Mouse (Mus musculus): ENCODE results near the gene Cd247. TPM values are rescaled to one million over a fixed set of nuclear protein-coding genes. Genes with fewer than 3 reads are reported as not detected.

Cd247 gene
- polyA plus RNA-seq, 1 experiment from 2014 or later: 1.3 TPM

- no peaks in the 10 kb centered on the region for H3K4me1 ChIP-seq (ENCODE audit: control insufficient read depth, insufficient read depth, low read length)
- H3K4me2 ChIP-seq (ENCODE audit: low read length): no peak overlapping the region
- no peak overlapping the region for H3K4me3 ChIP-seq (ENCODE audit: low read depth, low read length)
- H3K9me3 ChIP-seq (replicated peaks; ENCODE audit: control insufficient read depth, low read length, poor library complexity, severe bottlenecking): no peaks in the 10 kb centered on the region
- H3K27ac ChIP-seq (ENCODE audit: low read length): no peak overlapping the region
- no peak for ATAC-seq
- H3K27me3 ChIP-seq (ENCODE audit: control insufficient read depth, insufficient read depth, low read depth, low read length): no peaks in the 10 kb centered on the region
- H3K36me3 ChIP-seq (ENCODE audit: control insufficient read depth, insufficient read depth, low read length): peaks cover 18% of the 10 kb centered on the region
- 98% methylated on average over 2 of the region's 2 CpGs for WGBS
- H3K9ac ChIP-seq (ENCODE audit: low read depth, low read length): no peak overlapping the region
Observed at GRCm38 (mm10) chr1:165878751-165879150, 90.3 kb downstream of the Cd247 start.

DNA sequence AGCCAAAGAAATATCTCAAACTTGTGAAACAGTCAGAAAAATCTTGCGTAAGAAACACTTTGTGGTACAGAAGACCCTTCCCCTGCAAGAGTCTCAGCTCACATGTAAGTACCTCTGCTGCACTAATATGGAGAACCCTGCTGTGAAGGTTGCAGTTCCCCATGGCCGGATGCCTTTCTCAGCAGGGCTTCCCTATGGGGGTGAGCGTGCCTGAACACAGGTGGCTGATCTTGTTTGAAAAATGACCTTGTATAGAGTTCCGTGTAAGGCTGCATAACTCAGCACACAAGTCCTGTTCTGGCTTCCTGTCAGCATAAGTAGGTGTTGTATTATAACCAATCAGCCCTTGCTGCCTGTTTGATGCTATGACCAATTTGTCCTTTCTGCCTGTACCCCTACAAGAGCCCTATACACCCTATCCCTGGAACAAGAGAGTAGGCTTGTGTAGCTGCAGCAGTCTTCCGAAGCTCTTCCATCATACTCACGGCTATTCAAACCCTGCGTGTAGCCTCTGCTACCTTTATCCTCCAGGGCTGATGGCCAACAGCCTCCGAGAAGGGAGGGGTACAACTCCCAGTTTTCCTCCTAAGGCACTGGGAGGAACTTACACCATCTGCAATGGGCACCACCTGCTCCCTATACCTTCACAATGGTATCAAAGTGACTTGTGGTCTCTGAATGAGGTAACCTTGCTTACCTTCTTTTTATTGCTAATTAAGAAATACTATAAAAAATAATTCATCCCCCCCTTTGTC, 93.8 kb downstream of the Cd247 start:
- WGBS: 61% methylated on average over 8 of the region's 8 CpGs
- Histone ChIP-seq H3K27ac (ENCODE audit: low read length) (no peak overlapping the region), H3K9ac (ENCODE audit: low read depth, low read length) (no peak overlapping the region), H3K4me2 (ENCODE audit: low read length) (no peak overlapping the region), H3K4me3 (ENCODE audit: low read depth, low read length) (no peak overlapping the region), H3K27me3 (ENCODE audit: control insufficient read depth, insufficient read depth, low read depth, low read length) (no peaks in the 10 kb centered on the region), H3K4me1 (ENCODE audit: control insufficient read depth, insufficient read depth, low read length) (no peaks in the 10 kb centered on the region), H3K36me3 (ENCODE audit: control insufficient read depth, insufficient read depth, low read length) (peaks cover 14% of the 10 kb centered on the region), H3K9me3 (replicated peaks; ENCODE audit: control insufficient read depth, low read length, poor library complexity, severe bottlenecking) (no peaks in the 10 kb centered on the region)
- ATAC-seq: no peak

GRCm38 (mm10) chr1:165891686-165892085, 103.2 kb downstream of the Cd247 start:
- no peaks in the 10 kb centered on the region for H3K4me1 ChIP-seq (ENCODE audit: control insufficient read depth, insufficient read depth, low read length)
- H3K9me3 ChIP-seq (replicated peaks; ENCODE audit: control insufficient read depth, low read length, poor library complexity, severe bottlenecking): no peaks in the 10 kb centered on the region
- no peaks in the 10 kb centered on the region for H3K27me3 ChIP-seq (ENCODE audit: control insufficient read depth, insufficient read depth, low read depth, low read length)
- 0 out of 2 replicates have a peak, but pooled peaks have one; percentile 54 for ATAC-seq
- H3K27ac ChIP-seq (ENCODE audit: low read length): no peak overlapping the region
- WGBS: 84% methylated on average over 2 of the region's 2 CpGs
- H3K9ac ChIP-seq (ENCODE audit: low read depth, low read length): no peak overlapping the region
- H3K4me2 ChIP-seq (ENCODE audit: low read length): no peak overlapping the region
- H3K4me3 ChIP-seq (ENCODE audit: low read depth, low read length): no peak overlapping the region
- peaks cover 35% of the 10 kb centered on the region for H3K36me3 ChIP-seq (ENCODE audit: control insufficient read depth, insufficient read depth, low read length)

- 58% methylated on average over 1 of the region's 1 CpGs for WGBS
- no peaks in the 10 kb centered on the region for H3K9me3 ChIP-seq (replicated peaks; ENCODE audit: control insufficient read depth, low read length, poor library complexity, severe bottlenecking)
- ATAC-seq: no peak
- no peak overlapping the region for H3K4me3 ChIP-seq (ENCODE audit: low read depth, low read length)
- H3K4me1 ChIP-seq (ENCODE audit: control insufficient read depth, insufficient read depth, low read length): no peaks in the 10 kb centered on the region
- H3K4me2 ChIP-seq (ENCODE audit: low read length): no peak overlapping the region
- H3K9ac ChIP-seq (ENCODE audit: low read depth, low read length): no peak overlapping the region
- H3K27ac ChIP-seq (ENCODE audit: low read length): no peak overlapping the region
- peaks cover 4% of the 10 kb centered on the region for H3K36me3 ChIP-seq (ENCODE audit: control insufficient read depth, insufficient read depth, low read length)
- no peaks in the 10 kb centered on the region for H3K27me3 ChIP-seq (ENCODE audit: control insufficient read depth, insufficient read depth, low read depth, low read length)
Observed at GRCm38 (mm10) chr1:165903596-165903995, 115.1 kb downstream of the Cd247 start.

DNA sequence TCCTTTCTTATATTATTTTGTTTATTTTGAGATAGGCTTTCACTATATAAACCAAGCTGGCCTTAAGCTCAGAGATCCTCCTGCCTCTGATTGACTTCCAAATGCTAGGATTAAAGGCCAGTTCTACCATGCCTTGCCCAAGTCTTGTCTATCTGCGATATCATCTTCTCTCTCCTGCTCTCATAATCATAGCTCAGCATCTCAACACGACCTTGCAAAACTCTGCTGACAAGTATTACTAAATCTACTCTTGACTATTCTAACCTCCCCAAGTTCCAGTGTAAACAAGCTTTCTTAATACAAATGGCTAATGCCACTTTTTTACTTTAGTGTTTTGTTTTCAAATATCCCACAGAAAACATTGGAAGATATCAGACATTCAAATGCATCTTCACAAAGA, 119.7 kb downstream of the Cd247 start:
- 94% methylated on average over 2 of the region's 2 CpGs for WGBS

GRCm38 (mm10) chr1:165908806-165909205, 120.3 kb downstream of the Cd247 start:
- 50% methylated on average over 3 of the region's 3 CpGs for WGBS

More for the DNA sequence above, 119.7 kb downstream of the Cd247 start:
- Histone ChIP-seq H3K9me3 (replicated peaks; ENCODE audit: control insufficient read depth, low read length, poor library complexity, severe bottlenecking) (no peaks in the 10 kb centered on the region), H3K27ac (ENCODE audit: low read length) (no peak overlapping the region), H3K4me2 (ENCODE audit: low read length) (no peak overlapping the region), H3K4me3 (ENCODE audit: low read depth, low read length) (no peak overlapping the region), H3K4me1 (ENCODE audit: control insufficient read depth, insufficient read depth, low read length) (no peaks in the 10 kb centered on the region), H3K9ac (ENCODE audit: low read depth, low read length) (no peak overlapping the region), H3K27me3 (ENCODE audit: control insufficient read depth, insufficient read depth, low read depth, low read length) (no peaks in the 10 kb centered on the region), H3K36me3 (ENCODE audit: control insufficient read depth, insufficient read depth, low read length) (peaks cover 8% of the 10 kb centered on the region; the same call in 1 of the 2 replicates)
- ATAC-seq: no peak

DNA sequence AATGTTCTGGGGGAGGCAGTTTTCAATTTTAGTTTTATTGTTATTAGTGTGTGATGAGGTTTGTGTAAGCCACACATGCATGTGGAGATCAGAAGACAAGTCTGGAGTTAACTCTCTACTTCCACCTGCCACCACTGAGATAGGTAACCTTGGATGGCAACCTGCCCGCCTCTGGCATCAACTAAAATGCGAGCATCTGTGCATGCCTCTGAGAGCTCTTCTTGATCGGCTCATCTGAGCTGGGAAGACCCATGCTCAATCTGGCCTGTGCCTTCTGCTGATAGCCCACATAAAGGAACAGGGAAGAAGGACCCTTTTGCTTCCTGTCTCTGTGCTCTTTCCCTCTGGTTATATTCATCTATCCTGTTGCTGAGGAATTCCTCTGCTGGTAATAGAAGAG, 121.0 kb downstream of the Cd247 start:
- Histone ChIP-seq H3K4me2 (ENCODE audit: low read length) (no peak overlapping the region), H3K27me3 (ENCODE audit: control insufficient read depth, insufficient read depth, low read depth, low read length) (no peaks in the 10 kb centered on the region), H3K9ac (ENCODE audit: low read depth, low read length) (no peak overlapping the region), H3K9me3 (replicated peaks; ENCODE audit: control insufficient read depth, low read length, poor library complexity, severe bottlenecking) (no peaks in the 10 kb centered on the region), H3K27ac (ENCODE audit: low read length) (no peak overlapping the region), H3K36me3 (ENCODE audit: control insufficient read depth, insufficient read depth, low read length) (peaks cover 8% of the 10 kb centered on the region; the same call in 1 of the 2 replicates), H3K4me3 (ENCODE audit: low read depth, low read length) (no peak overlapping the region), H3K4me1 (ENCODE audit: control insufficient read depth, insufficient read depth, low read length) (peaks cover 3% of the 10 kb centered on the region)
- 85% methylated on average over 3 of the region's 3 CpGs for WGBS
- ATAC-seq: no peak

More at GRCm38 (mm10) chr1:165908806-165909205, 120.3 kb downstream of the Cd247 start:
- Histone ChIP-seq H3K4me3 (ENCODE audit: low read depth, low read length) (no peak overlapping the region), H3K27ac (ENCODE audit: low read length) (no peak overlapping the region), H3K9ac (ENCODE audit: low read depth, low read length) (no peak overlapping the region), H3K27me3 (ENCODE audit: control insufficient read depth, insufficient read depth, low read depth, low read length) (no peaks in the 10 kb centered on the region), H3K4me2 (ENCODE audit: low read length) (no peak overlapping the region), H3K36me3 (ENCODE audit: control insufficient read depth, insufficient read depth, low read length) (peaks cover 8% of the 10 kb centered on the region; the same call in 1 of the 2 replicates), H3K9me3 (replicated peaks; ENCODE audit: control insufficient read depth, low read length, poor library complexity, severe bottlenecking) (no peaks in the 10 kb centered on the region), H3K4me1 (ENCODE audit: control insufficient read depth, insufficient read depth, low read length) (no peaks in the 10 kb centered on the region)
- ATAC-seq: no peak

GRCm38 (mm10) chr1:165913720-165914415, 125.4 kb downstream of the Cd247 start:
- peak; percentile 82 for ATAC-seq

DNA sequence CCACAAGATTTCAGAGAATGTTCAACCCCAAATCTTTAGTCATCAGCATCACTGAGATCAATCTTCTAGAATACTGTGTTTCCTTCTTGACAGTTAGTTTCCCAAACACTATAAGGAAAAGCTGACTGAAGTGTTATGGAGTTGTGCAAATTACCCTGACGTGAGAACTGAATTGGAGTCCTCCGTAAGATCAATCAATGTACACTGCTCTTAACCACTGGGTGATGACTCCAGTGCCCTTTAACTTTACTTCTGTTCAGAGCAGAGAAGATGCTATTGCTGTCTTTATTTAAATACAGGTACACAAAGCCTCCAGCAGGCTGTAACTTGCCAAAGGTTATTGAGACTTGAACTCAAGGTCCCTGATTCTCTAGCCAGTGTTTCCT, 125.9 kb downstream of the Cd247 start:
- Histone ChIP-seq H3K27ac (ENCODE audit: low read length) (peak overlapping the region; percentile 72), H3K36me3 (ENCODE audit: control insufficient read depth, insufficient read depth, low read length) (peaks cover 3% of the 10 kb centered on the region; the same call in 1 of the 2 replicates), H3K9me3 (replicated peaks; ENCODE audit: control insufficient read depth, low read length, poor library complexity, severe bottlenecking) (no peaks in the 10 kb centered on the region), H3K4me1 (ENCODE audit: control insufficient read depth, insufficient read depth, low read length) (peaks cover 5% of the 10 kb centered on the region), H3K4me2 (ENCODE audit: low read length) (no peak overlapping the region), H3K4me3 (ENCODE audit: low read depth, low read length) (no peak overlapping the region), H3K27me3 (ENCODE audit: control insufficient read depth, insufficient read depth, low read depth, low read length) (no peaks in the 10 kb centered on the region), H3K9ac (ENCODE audit: low read depth, low read length) (no peak overlapping the region)
- peak; percentile 17; the same call in 1 of the 2 replicates for ATAC-seq
- 39% methylated on average over 2 of the region's 2 CpGs for WGBS

More at GRCm38 (mm10) chr1:165913720-165914415, 125.4 kb downstream of the Cd247 start:
- H3K9me3 ChIP-seq (replicated peaks; ENCODE audit: control insufficient read depth, low read length, poor library complexity, severe bottlenecking): no peaks in the 10 kb centered on the region
- peaks cover 5% of the 10 kb centered on the region for H3K4me1 ChIP-seq (ENCODE audit: control insufficient read depth, insufficient read depth, low read length)
- no peak overlapping the region for H3K27ac ChIP-seq (ENCODE audit: low read length)
- no peak overlapping the region for H3K4me2 ChIP-seq (ENCODE audit: low read length)
- no peak overlapping the region for H3K9ac ChIP-seq (ENCODE audit: low read depth, low read length)
- WGBS: 49% methylated on average over 2 of the region's 2 CpGs
- H3K27me3 ChIP-seq (ENCODE audit: control insufficient read depth, insufficient read depth, low read depth, low read length): no peaks in the 10 kb centered on the region
- H3K36me3 ChIP-seq (ENCODE audit: control insufficient read depth, insufficient read depth, low read length): peaks cover 5% of the 10 kb centered on the region
- no peak overlapping the region for H3K4me3 ChIP-seq (ENCODE audit: low read depth, low read length)

Data from midbrain, embryonic 16.5 days (tissue).